Mouse (Mus musculus) small intestine, adult 2 months (tissue): ENCODE data around the gene Rho.

ENCODE experiments used
- CTCF ChIP-seq: fragments of 200-500 bp; IDR thresholded peaks from 2 replicates; pipeline ENCODE4 v1.5.1; 2012; ENCODE audit warnings: low read depth, mild to moderate bottlenecking, control low read depth, inconsistent platforms, low read length, moderate library complexity, mixed read lengths; ENCODE audit not compliant: insufficient replicate concordance, insufficient read length; ENCODE audit errors: extremely low read depth
- POLR2A ChIP-seq: fragments of 200-500 bp; IDR thresholded peaks from 2 replicates; pipeline ENCODE4 v1.6.1; 2012; ENCODE audit warnings: low read depth, mild to moderate bottlenecking, control low read depth, inconsistent platforms, low read length, moderate library complexity

DNA sequence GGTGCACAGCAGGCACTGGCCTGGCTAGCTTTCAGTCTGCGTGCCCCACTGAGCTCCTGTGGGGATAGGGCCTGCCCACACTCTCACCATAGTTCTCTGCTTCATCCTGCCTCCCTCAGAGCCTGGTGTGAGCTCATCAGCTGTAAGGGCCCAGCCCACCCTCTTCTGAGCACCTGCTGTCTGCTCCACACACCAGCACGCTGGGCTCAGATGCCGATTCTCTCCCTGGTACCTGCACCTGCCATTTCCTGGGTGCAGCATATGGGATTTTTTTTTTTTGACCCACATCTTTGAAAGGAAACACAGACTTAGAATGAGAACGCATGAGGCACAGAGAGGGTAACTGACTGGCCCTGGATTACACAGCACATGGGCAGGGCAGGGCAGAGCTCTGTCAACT is 58.1 kb downstream of the Rho start:
- no peak for TF ChIP-seq POLR2A
- TF ChIP-seq CTCF = no peak
